Mouse (Mus musculus) hindbrain, embryonic 12.5 days (tissue): ENCODE measurements around the gene Cdc27. TPM values are rescaled to one million over a fixed set of nuclear protein-coding genes. Genes with fewer than 3 reads are reported as not detected.
"Not testable (repeated sequence)": the region's sequence is repeated elsewhere in the genome, so short reads cannot be mapped to it uniquely, and the experiment has no call there.

Source experiments
- ATAC-seq: fragments of 200-750 bp; cut with Nextera tagmentation; 2 replicates; pipeline ENCODE4 v1.8.0; 2017; ENCODE audit warnings: moderate TSS enrichment; ENCODE audit not compliant: low FRiP score
- H3K27ac ChIP-seq: fragments of 300-500 bp; sonication (generic); 2 replicates; pipeline ENCODE4 v1.5.1; 2016; ENCODE audit warnings: mild to moderate bottlenecking
- H3K27me3 ChIP-seq: fragments of 300-500 bp; sonication (generic); 2 replicates; pipeline ENCODE4 v1.6.1; 2016; ENCODE audit warnings: mild to moderate bottlenecking
- H3K36me3 ChIP-seq: fragments of 300-500 bp; sonication (generic); 2 replicates; pipeline ENCODE4 v1.6.1; 2016; ENCODE audit warnings: mild to moderate bottlenecking
- H3K4me1 ChIP-seq: fragments of 300-500 bp; sonication (generic); 2 replicates; pipeline ENCODE4 v1.6.1; 2016
- H3K4me2 ChIP-seq: fragments of 300-500 bp; sonication (generic); replicated peaks from 2 replicates; pipeline ENCODE4 v1.6.1; 2016; ENCODE audit warnings: mild to moderate bottlenecking
- H3K4me3 ChIP-seq: fragments of 300-500 bp; sonication (generic); 2 replicates; pipeline ENCODE4 v1.5.1; 2016; ENCODE audit warnings: mild to moderate bottlenecking
- H3K9ac ChIP-seq: fragments of 300-500 bp; sonication (generic); 2 replicates; pipeline ENCODE4 v1.6.1; 2016; ENCODE audit warnings: mild to moderate bottlenecking, moderate library complexity
- H3K9me3 ChIP-seq: fragments of 300-500 bp; sonication (generic); replicated peaks from 2 replicates; pipeline ENCODE4 v1.6.1; 2016; ENCODE audit warnings: mild to moderate bottlenecking
- WGBS: fragments of 180-500 bp; shearing (Covaris S2); methylation state at CpG from one replicate; pipeline ENCODE4 v1.1.7; 2016; 5-methylcytosine and 5-hydroxymethylcytosine counted together
- polyA plus RNA-seq: library from polyadenylated mRNA; unstranded; fragments of >200 nt; fragmentation: Nextera tagmentation; extraction: Ambion mirVana; gene quantifications from 2 replicates; pipeline ENCODE4 v1.2.1, GENCODE M21; 2016

Cdc27 gene
- polyA plus RNA-seq, 1 experiment from 2014 or later = 47.6 TPM

GRCm38 (mm10) chr11:104567736-104568135 lies 17.3 kb upstream of the Cdc27 start:
- WGBS = 86% methylated on average over 9 of the region's 9 CpGs
- no peak for ATAC-seq
- H3K4me3 ChIP-seq = no peak overlapping the region
- no peaks in the 10 kb centered on the region for H3K36me3 ChIP-seq
- peaks cover 11% of the 10 kb centered on the region for H3K27me3 ChIP-seq
- H3K4me2 ChIP-seq = no peak overlapping the region
- no peak overlapping the region for H3K27ac ChIP-seq
- H3K4me1 ChIP-seq = no peaks in the 10 kb centered on the region
- H3K9me3 ChIP-seq = no peaks in the 10 kb centered on the region
- no peak overlapping the region for H3K9ac ChIP-seq

DNA sequence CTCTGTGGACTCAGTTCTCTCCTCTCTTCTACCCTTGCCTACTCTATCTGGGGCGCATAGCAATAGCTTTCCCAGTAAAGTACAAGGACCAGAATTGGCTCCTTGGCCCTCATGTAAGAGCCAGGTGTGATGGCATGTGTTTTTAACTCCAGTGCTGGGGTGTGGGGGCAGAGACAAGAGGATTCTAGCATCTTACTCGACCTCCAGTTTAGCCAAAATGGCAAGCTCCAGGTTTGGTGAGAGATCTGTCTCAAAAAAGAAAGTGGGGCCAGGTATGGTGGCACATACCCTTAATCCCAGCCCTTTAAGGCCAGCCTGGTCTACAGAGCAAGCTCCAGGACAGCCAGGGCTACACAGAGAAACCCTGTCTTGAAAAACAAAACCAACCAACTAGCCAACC lies 16.4 kb upstream of the Cdc27 start:
- no peaks in the 10 kb centered on the region for H3K36me3 ChIP-seq
- H3K9ac ChIP-seq = no peak overlapping the region
- 64% methylated on average over 2 of the region's 2 CpGs for WGBS
- H3K27me3 ChIP-seq = peaks cover 1% of the 10 kb centered on the region
- H3K27ac ChIP-seq = no peak overlapping the region
- no peak overlapping the region for H3K4me2 ChIP-seq
- no peak overlapping the region for H3K4me3 ChIP-seq
- no peak for ATAC-seq
- no peaks in the 10 kb centered on the region for H3K9me3 ChIP-seq
- H3K4me1 ChIP-seq = no peaks in the 10 kb centered on the region

DNA sequence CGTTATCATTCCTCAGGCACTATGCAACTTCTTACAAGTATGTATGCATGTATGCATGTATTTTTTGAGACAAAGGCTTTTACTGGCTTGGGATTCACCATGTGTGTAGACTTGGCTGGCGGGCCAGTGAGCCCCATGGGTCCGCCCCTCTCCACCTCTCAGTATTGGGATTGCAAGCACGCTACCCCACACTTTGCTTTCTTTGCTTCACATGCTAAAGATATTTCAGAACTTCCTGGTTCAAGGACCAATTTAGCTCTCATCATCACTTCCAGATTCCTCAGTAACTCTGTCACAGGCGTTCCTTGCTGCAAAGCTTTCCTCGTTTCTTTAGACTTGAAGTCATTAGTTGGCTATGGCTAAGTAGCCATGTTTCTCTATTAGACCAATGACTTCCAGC lies 15.7 kb upstream of the Cdc27 start:
- no peaks in the 10 kb centered on the region for H3K27me3 ChIP-seq
- H3K9ac ChIP-seq = no peak overlapping the region
- H3K4me3 ChIP-seq = no peak overlapping the region
- no peaks in the 10 kb centered on the region for H3K4me1 ChIP-seq
- no peaks in the 10 kb centered on the region for H3K9me3 ChIP-seq
- 90% methylated on average over 6 of the region's 6 CpGs for whole genome bisulfite sequencing
- H3K4me2 ChIP-seq = no peak overlapping the region
- no peak overlapping the region for H3K27ac ChIP-seq
- no peak for ATAC-seq
- H3K36me3 ChIP-seq = no peaks in the 10 kb centered on the region

DNA sequence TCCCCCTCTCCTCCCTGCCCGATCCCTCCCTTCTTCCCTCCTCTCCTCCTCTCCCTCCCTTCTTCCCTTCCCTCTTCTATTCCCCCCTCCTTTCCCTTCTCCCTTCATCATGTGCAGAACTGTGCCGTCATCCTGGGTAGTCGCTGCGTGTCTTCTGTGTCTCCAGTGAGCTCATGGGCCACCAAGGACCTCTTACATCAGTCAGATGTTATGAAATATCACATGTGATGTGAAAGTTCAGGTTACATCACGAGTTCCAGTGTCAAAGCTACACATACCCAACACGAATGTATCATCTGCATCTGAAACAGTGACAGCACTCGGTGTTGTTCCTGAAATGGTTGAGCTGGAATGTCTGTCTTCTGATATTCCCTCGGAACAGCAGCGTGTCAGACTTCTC lies 14.8 kb upstream of the Cdc27 start:
- Histone ChIP-seq H3K27ac (no peak overlapping the region), H3K4me3 (no peak overlapping the region), H3K27me3 (no peaks in the 10 kb centered on the region), H3K36me3 (no peaks in the 10 kb centered on the region), H3K4me1 (no peaks in the 10 kb centered on the region), H3K9me3 (no peaks in the 10 kb centered on the region), H3K4me2 (no peak overlapping the region), H3K9ac (no peak overlapping the region)
- 89% methylated on average over 9 of the region's 9 CpGs for WGBS
- no peak for ATAC-seq

DNA sequence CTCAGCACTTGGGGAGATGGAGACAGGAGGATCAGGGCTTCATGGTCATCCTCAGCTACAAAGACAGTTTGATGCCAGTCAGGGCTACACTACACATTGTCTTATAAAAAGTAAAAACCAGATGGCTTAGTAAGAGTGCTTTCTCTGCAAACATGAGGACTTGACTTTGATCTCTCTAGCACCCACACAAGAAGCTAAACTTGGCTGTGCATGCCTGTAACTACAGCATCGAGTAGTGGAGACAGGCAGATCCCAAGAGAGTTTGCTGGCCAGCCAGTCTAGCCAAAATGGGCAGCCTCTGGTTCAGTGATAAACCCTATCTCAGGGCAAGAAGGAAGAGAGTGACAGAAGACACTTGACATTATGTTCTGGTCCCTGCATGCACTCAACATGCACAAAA lies 13.1 kb upstream of the Cdc27 start:
- Histone ChIP-seq H3K4me2 (no peak overlapping the region), H3K9me3 (no peaks in the 10 kb centered on the region), H3K4me3 (no peak overlapping the region), H3K4me1 (no peaks in the 10 kb centered on the region), H3K36me3 (no peaks in the 10 kb centered on the region), H3K27ac (no peak overlapping the region), H3K27me3 (no peaks in the 10 kb centered on the region), H3K9ac (no peak overlapping the region)
- WGBS = 75% methylated on average over 1 of the region's 1 CpGs
- no peak for ATAC-seq

DNA sequence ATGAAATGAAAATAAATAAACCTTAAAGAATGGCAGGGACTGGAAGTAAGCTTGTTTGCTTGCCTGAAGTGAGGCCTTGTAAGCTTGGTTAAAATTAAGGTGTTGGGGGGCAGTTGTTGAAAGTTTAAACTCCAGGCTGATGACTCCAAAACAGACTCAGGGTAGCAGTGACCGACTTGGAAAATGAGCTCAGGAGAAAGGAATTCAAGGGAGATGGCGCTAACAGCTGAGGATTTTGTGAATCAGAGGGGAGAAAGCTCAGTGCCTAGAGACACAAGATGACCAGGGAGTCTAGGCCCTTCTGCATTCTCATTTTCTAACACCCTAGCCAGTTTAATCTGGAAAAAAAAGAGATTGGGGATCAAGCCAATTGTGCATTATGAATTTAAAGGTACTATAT lies 10.6 kb upstream of the Cdc27 start:
- WGBS = 67% methylated on average over 2 of the region's 2 CpGs
- Histone ChIP-seq H3K4me1 (no peaks in the 10 kb centered on the region), H3K9me3 (no peaks in the 10 kb centered on the region), H3K4me2 (no peak overlapping the region), H3K9ac (no peak overlapping the region), H3K4me3 (no peak overlapping the region), H3K36me3 (no peaks in the 10 kb centered on the region), H3K27ac (no peak overlapping the region), H3K27me3 (no peaks in the 10 kb centered on the region)
- no peak for ATAC-seq

DNA sequence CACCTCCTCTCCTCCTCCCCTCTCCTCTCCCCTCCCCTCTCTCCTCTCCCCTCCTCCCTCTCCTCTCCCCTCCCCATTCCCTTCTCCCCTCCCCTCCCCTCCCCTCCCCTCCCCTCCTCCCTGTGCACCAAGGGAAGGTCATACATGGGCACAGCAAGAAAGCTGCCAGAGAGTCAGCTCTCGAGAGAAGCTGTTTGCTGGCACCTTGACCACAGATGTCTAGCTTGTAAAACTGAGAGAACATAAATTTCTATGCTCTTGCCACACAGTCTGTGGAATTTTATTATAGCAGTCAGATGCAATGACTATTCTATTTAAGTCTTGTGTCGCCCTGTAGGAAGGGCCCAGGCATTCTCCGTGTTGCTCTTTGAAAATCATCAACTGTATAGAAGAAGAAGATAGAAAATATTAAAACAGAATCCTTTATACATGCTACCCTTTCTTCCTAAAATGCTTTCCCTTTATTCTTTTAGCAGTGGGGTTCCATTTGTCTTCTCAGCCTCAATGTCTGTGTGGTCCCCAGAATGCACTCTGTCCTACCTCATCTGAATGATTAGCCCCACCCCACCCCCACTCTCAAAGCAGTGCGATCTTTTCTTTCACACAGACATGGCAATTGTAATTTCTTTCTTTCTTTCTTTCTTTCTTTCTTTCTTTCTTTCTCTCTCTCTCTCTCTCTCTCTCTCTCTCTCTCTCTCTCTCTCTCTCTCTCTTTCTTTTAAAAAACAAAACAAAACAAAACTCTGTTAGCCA lies 8.4 kb upstream of the Cdc27 start:
- no peak overlapping the region for H3K27ac ChIP-seq
- no peaks in the 10 kb centered on the region for H3K4me1 ChIP-seq
- no peak overlapping the region for H3K9ac ChIP-seq
- no peak overlapping the region for H3K4me3 ChIP-seq
- WGBS = 51% methylated on average over 4 of the region's 4 CpGs
- H3K27me3 ChIP-seq = no peaks in the 10 kb centered on the region
- ATAC-seq = no peak
- H3K9me3 ChIP-seq = no peaks in the 10 kb centered on the region
- no peaks in the 10 kb centered on the region for H3K36me3 ChIP-seq
- H3K4me2 ChIP-seq = no peak overlapping the region

DNA sequence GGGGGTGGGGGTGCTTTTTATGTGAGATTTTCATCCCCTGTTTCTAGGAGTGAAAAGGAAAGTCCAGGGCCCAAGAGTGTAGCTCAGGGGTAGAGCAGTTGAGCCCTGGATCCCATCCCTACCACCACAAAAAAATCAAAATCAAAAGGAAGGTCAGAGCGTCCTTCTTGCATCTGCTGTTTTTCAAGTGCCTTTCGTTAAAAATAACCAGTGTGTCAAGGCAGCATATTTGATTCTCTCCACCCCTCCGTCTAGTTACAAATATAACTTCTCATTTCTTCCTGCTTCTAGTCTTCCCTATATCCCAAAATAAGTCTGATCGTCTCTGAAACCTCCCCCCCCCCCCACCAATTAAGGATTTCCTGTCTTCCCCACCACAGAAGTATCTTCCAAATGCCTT lies 7.6 kb upstream of the Cdc27 start:
- H3K4me3 ChIP-seq = no peak overlapping the region
- no peak overlapping the region for H3K9ac ChIP-seq
- no peak overlapping the region for H3K27ac ChIP-seq
- no peaks in the 10 kb centered on the region for H3K9me3 ChIP-seq
- H3K4me2 ChIP-seq = no peak overlapping the region
- 0 out of 2 replicates have a peak, but pooled peaks cover 4% of the 10 kb centered on the region for H3K27me3 ChIP-seq
- no peak for ATAC-seq
- H3K36me3 ChIP-seq = no peaks in the 10 kb centered on the region
- WGBS = 91% methylated on average over 4 of the region's 4 CpGs
- no peaks in the 10 kb centered on the region for H3K4me1 ChIP-seq

GRCm38 (mm10) chr11:104549438-104550405 lies 698 bp downstream of the Cdc27 start:
- under 1% methylated on average over 53 of the region's 53 CpGs for WGBS
- peak overlapping the region; percentile 89 for H3K27ac ChIP-seq

DNA sequence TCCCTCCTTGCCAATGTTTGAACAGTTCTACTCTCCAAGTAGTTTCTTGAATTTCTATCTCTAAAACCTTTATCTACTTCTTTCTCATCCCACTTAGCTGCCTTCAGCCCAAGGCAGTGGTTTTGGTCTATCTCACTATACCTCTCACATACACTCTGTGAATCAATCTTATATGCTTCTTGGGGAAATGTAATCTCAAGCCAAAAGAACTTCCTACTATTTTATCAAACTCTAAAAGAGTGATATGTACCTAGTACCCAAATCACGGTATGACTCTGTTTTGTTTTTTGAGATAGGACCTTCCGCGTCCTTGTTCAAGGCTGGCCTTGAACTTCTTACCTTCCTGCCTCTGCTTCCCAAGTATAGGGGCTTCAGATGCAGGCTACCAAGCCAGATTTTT lies 2.9 kb downstream of the Cdc27 start:
- 94% methylated on average over 3 of the region's 3 CpGs for WGBS
- ATAC-seq = no peak
- Histone ChIP-seq H3K36me3 (no peaks in the 10 kb centered on the region), H3K4me3 (no peak overlapping the region), H3K9ac (no peak overlapping the region), H3K27me3 (no peaks in the 10 kb centered on the region), H3K9me3 (no peaks in the 10 kb centered on the region), H3K4me2 (no peak overlapping the region), H3K4me1 (peaks cover 20% of the 10 kb centered on the region; the same call in 1 of the 2 replicates), H3K27ac (no peak overlapping the region)

More at GRCm38 (mm10) chr11:104549438-104550405, 698 bp downstream of the Cdc27 start:
- H3K36me3 ChIP-seq = no peaks in the 10 kb centered on the region
- peak overlapping the region; percentile 95 for H3K4me3 ChIP-seq
- H3K9ac ChIP-seq = peak overlapping the region; percentile 100
- peak overlapping the region; percentile 75 for H3K4me2 ChIP-seq
- no peaks in the 10 kb centered on the region for H3K9me3 ChIP-seq
- 0 out of 2 replicates have a peak, but pooled peaks cover 4% of the 10 kb centered on the region for H3K27me3 ChIP-seq
- peak; percentile 64 for ATAC-seq
- peaks cover 20% of the 10 kb centered on the region; the same call in 1 of the 2 replicates for H3K4me1 ChIP-seq

GRCm38 (mm10) chr11:104544507-104544906 lies 5.9 kb downstream of the Cdc27 start:
- no peaks in the 10 kb centered on the region for H3K9me3 ChIP-seq
- no peak overlapping the region for H3K27ac ChIP-seq
- WGBS = 88% methylated on average over 2 of the region's 2 CpGs
- no peak for ATAC-seq
- no peak overlapping the region for H3K4me2 ChIP-seq
- H3K27me3 ChIP-seq = no peaks in the 10 kb centered on the region
- peaks cover 20% of the 10 kb centered on the region; the same call in 1 of the 2 replicates for H3K4me1 ChIP-seq
- H3K4me3 ChIP-seq = no peak overlapping the region
- 0 out of 2 replicates have a peak, but pooled peaks cover 6% of the 10 kb centered on the region for H3K36me3 ChIP-seq
- H3K9ac ChIP-seq = no peak overlapping the region

DNA sequence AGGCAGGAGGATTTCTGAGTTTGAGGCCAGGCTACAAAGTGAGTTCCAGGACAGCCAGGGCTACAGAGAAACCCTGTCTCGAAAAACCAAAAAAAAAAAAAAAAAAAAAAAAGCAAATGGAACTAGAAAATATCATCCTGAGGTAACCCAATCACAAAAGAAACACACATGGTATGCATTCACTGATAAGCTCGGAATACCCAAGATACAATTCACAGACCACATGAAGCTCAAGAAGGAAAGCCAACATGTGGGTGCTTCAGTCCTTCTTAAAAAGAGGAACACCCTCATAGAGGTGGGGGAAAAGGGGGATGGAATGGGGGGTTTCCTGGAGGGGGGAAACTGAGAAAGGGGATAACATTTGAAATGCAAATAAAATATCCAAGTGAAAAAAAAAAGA lies 7.1 kb downstream of the Cdc27 start:
- not testable (repeated sequence) for ATAC-seq

More for the DNA sequence above, 7.1 kb downstream of the Cdc27 start:
- H3K36me3 ChIP-seq, H3K27ac ChIP-seq, H3K9ac ChIP-seq, H3K4me3 ChIP-seq, H3K4me2 ChIP-seq, H3K9me3 ChIP-seq, H3K27me3 ChIP-seq: not testable (repeated sequence)
- 100% methylated on average over 2 of the region's 2 CpGs for WGBS
- H3K4me1 ChIP-seq = peaks cover 14% of the 10 kb centered on the region; the same call in 1 of the 2 replicates
